Mouse (Mus musculus) CH12.LX (cell line): ENCODE data around the gene Tmem178.

ENCODE experiments used
- CHD1 ChIP-seq: IDR thresholded peaks from 2 replicates; pipeline ENCODE4 v1.6.1; 2012; ENCODE audit warnings: low read depth, low read length, improper control_type of control experiment, inconsistent platforms
- CHD2 ChIP-seq: IDR thresholded peaks from 2 replicates; pipeline ENCODE4 v1.6.1; 2011; ENCODE audit warnings: low read length, improper control_type of control experiment
- CTCF ChIP-seq, 2 experiments: IDR thresholded peaks in 1 of 2; conservative IDR thresholded peaks in 1 of 2; 2 replicates each; pipeline ENCODE4 v1.5.1; 2011 to 2012; ENCODE audit warnings: low read depth in 2 of 2, low read length in 2 of 2, improper control_type of control experiment in 1 of 2, inconsistent platforms in 1 of 2, mild to moderate bottlenecking in 1 of 2, moderate library complexity in 1 of 2
- HCFC1 ChIP-seq: IDR thresholded peaks from 2 replicates; pipeline ENCODE4 v1.6.1; 2012; ENCODE audit warnings: low read depth, mild to moderate bottlenecking, inconsistent platforms, low read length, improper control_type of control experiment
- MAX ChIP-seq: IDR thresholded peaks from 2 replicates; pipeline ENCODE4 v1.6.1; 2011; ENCODE audit warnings: low read length, improper control_type of control experiment
- PAX5 ChIP-seq: IDR thresholded peaks from 2 replicates; pipeline ENCODE4 v1.6.1; 2012; ENCODE audit warnings: low read length, inconsistent platforms, mixed read lengths
- POLR2A ChIP-seq: IDR thresholded peaks from 2 replicates; pipeline ENCODE4 v1.6.1; 2011; ENCODE audit warnings: low read depth, mild to moderate bottlenecking, improper control_type of control experiment, low read length
- TCF12 ChIP-seq: IDR thresholded peaks from 2 replicates; pipeline ENCODE4 v1.6.1; 2014; ENCODE audit warnings: low read depth, mild to moderate bottlenecking, inconsistent platforms, low read length, improper control_type of control experiment

DNA sequence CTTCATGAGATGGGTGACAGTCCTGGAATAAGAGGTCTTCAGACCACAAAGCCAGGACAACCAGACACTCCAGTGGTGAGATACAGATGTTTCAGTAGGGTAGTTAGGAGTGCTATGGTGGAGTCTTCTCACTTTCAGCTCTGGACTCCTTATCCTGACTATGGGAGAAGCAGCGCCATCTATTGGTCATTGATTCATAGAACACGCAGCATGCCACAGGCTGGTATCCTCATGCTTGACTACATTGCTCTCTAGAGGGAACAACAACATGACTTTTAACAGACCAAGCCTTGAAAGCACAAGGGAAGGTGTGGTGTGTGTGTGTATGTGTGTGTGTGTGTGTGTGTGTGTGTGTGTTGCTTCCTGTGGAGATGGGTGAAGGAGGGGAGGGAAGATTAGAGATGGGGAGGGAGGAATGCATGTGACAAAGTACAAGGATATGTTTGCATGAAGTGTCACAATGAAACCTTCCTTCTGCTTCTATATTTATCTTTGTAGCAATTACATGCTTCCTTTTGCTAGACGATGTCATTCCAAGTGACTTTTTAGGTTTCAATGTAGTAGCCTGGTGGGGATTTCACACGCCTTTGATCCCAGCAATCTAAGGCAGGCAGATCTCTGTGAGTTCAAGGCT is 71.5 kb downstream of the Tmem178 start:
- TF ChIP-seq HCFC1 (no peak), CTCF (conservative IDR thresholded peaks at IDR 0.05 in 1 of 2, IDR thresholded peaks at IDR 0.05 in 1 of 2; ENCODE audit: low read depth in 2 of 2, low read length in 2 of 2) (peak; percentile 76 to 78), POLR2A (no peak), MAX (0 out of 2 replicates have a peak, but pooled peaks have one; percentile 23), TCF12 (no peak), CHD1 (no peak), CHD2 (no peak), PAX5 (no peak)
